Mouse (Mus musculus): ENCODE data around the gene Lrr1. TPM values are rescaled to one million over a fixed set of nuclear protein-coding genes. Genes with fewer than 3 reads are reported as not detected.

The Lrr1 gene
- polyA plus RNA-seq, 1 experiment from 2014 or later: 37.1 TPM

GRCm38 (mm10) chr12:69211057-69211456, 42.4 kb downstream of the Lrr1 start:
- Histone ChIP-seq H3K27ac (no peak overlapping the region), H3K4me3 (no peak overlapping the region), H3K27me3 (ENCODE audit: poor library complexity, severe bottlenecking) (no peaks in the 10 kb centered on the region), H3K9me3 (no peaks in the 10 kb centered on the region), H3K36me3 (replicated peaks) (peaks cover 99% of the 10 kb centered on the region), H3K4me1 (no peaks in the 10 kb centered on the region)
- DNase-seq (ENCODE audit: extremely low spot score, low spot score): no peak
- WGBS: 89% methylated on average over 5 of the region's 5 CpGs

DNA sequence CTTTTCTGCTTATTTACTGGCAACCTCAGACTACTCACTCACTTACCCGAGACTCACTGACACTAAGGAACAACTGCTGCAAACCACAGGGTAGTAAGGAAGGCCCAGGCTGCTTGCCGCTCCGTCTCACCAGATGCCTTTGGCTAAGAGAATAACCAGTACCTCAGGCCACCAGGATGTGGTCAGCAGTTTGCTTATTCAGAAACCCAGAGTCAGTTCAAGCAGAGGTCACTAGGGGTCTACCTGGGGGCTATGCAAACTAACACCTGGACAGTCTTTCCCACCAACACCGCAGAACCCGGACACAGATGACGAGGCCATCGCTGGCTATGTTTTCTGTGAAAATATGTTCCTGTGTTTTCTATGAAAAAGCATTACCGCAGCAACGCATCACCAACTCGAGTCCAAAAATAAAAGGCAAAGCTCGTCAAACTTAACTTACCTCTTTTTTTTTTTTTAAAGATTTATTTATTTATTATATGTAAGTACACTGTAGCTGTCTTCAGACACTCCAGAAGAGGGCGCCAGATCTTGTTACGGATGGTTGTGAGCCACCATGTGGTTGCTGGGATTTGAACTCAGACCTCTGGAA, 44.7 kb downstream of the Lrr1 start:
- 95% methylated on average over 13 of the region's 13 CpGs for whole genome bisulfite sequencing
- Histone ChIP-seq H3K27ac (no peak overlapping the region), H3K9me3 (no peaks in the 10 kb centered on the region), H3K4me1 (no peaks in the 10 kb centered on the region), H3K27me3 (ENCODE audit: poor library complexity, severe bottlenecking) (no peaks in the 10 kb centered on the region), H3K4me3 (no peak overlapping the region), H3K36me3 (replicated peaks) (peaks cover 99% of the 10 kb centered on the region)
- no peak for DNase-seq (ENCODE audit: extremely low spot score, low spot score)

DNA sequence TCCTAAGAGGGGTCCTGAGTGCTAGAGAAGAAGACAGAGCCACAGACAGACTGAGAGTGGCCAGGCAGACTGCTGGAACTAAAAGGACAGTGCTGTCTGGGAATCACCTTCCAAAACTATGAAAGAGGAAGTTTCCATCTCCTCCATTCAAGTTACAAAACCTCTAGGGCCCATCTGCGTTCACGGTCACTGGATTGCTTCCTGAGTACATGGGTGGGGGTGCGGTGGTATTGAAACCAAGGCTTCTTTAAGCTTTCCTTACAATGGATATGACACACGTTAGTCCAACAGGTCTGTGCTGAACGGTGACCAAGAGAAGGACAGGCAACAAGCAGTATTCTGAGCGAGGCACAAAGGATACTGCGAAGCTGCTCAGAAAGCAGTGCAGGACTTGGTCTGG, 45.8 kb downstream of the Lrr1 start:
- no peaks in the 10 kb centered on the region for H3K9me3 ChIP-seq
- no peak overlapping the region for H3K27ac ChIP-seq
- DNase-seq (ENCODE audit: extremely low spot score, low spot score): no peak
- H3K4me3 ChIP-seq: no peak overlapping the region
- WGBS: 95% methylated on average over 7 of the region's 7 CpGs
- no peaks in the 10 kb centered on the region for H3K4me1 ChIP-seq
- H3K27me3 ChIP-seq (ENCODE audit: poor library complexity, severe bottlenecking): no peaks in the 10 kb centered on the region
- peaks cover 99% of the 10 kb centered on the region for H3K36me3 ChIP-seq (replicated peaks)

DNA sequence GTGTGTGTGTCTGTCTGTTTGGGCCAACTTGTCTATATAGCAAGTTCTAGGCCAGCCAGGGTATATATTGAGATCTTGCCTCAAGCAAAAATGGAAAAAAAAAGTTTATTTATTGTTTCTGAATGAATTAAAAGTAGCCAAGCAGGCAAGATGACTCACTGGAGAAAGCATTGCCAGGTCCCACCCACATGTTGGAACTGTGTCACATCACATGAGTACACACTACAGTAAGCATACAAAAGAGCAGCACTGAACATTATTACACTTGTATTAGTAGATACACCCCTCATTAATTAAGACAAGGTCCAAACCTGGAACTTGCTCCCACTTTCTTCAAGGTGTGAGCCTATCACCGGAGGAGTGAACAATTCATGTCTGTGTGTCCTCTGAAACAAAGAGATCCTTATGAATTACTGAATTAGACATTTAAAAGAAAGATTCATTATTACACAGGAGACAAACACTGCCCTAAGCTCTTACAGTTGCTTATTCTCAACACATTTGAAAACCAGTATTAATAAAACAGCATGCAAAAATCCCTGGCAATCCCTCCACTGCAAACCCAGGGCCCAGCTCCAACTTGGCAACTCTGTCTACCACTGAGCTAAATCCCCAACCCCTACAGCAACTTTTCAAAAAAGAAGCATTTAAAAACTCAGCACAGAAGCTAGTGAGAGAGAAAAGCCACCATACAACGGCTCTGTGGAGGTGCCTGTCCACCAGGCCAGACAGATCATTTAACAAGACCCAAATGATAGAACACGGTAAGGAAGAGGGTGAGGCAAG, 46.6 kb downstream of the Lrr1 start:
- 92% methylated on average over 3 of the region's 3 CpGs for WGBS
- DNase-seq (ENCODE audit: extremely low spot score, low spot score): no peak
- H3K27ac ChIP-seq: no peak overlapping the region
- H3K27me3 ChIP-seq (ENCODE audit: poor library complexity, severe bottlenecking): no peaks in the 10 kb centered on the region
- no peak overlapping the region for H3K4me3 ChIP-seq
- no peaks in the 10 kb centered on the region for H3K4me1 ChIP-seq
- peaks cover 99% of the 10 kb centered on the region for H3K36me3 ChIP-seq (replicated peaks)
- no peaks in the 10 kb centered on the region for H3K9me3 ChIP-seq

DNA sequence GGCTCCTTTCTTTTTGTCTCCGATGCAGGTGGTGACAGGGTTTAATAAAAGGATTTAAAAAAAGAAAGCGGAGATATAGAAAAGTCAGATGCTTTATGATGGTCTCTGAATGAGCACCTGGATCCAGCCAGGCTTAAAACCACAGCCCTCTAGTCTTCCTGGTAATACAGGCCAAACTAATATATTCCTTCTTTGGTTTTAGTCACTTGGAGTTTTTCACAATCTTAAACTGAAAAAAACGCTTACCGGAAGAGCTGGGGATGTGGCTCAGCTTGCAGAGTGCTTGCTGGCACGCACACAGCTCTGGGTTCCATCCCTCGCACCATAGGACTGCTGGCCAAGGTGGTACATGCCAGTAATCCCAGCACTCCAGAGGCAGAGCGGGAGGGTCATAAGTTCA, 48.0 kb downstream of the Lrr1 start:
- no peaks in the 10 kb centered on the region for H3K9me3 ChIP-seq
- peaks cover 99% of the 10 kb centered on the region for H3K36me3 ChIP-seq (replicated peaks)
- no peak overlapping the region for H3K4me3 ChIP-seq
- 96% methylated on average over 7 of the region's 7 CpGs for WGBS
- H3K27ac ChIP-seq: no peak overlapping the region
- no peak for DNase-seq (ENCODE audit: extremely low spot score, low spot score)
- no peaks in the 10 kb centered on the region for H3K4me1 ChIP-seq
- H3K27me3 ChIP-seq (ENCODE audit: poor library complexity, severe bottlenecking): no peaks in the 10 kb centered on the region

- no peak for DNase-seq (ENCODE audit: extremely low spot score, low spot score)
- no peak overlapping the region for H3K27ac ChIP-seq
- no peaks in the 10 kb centered on the region for H3K27me3 ChIP-seq (ENCODE audit: poor library complexity, severe bottlenecking)
- H3K4me3 ChIP-seq: no peak overlapping the region
- 88% methylated on average over 19 of the region's 19 CpGs for WGBS
- H3K36me3 ChIP-seq (replicated peaks): peaks cover 99% of the 10 kb centered on the region
- no peaks in the 10 kb centered on the region for H3K4me1 ChIP-seq
- H3K9me3 ChIP-seq: no peaks in the 10 kb centered on the region
Measured at GRCm38 (mm10) chr12:69220613-69221277, 52.1 kb downstream of the Lrr1 start.

- under 1% methylated on average over 37 of the region's 37 CpGs for WGBS
- H3K36me3 ChIP-seq (replicated peaks): peaks cover 34% of the 10 kb centered on the region
- H3K4me3 ChIP-seq: peak within 1 kb of the TSS; percentile 77
- no peaks in the 10 kb centered on the region for H3K27me3 ChIP-seq (ENCODE audit: poor library complexity, severe bottlenecking)
- H3K4me1 ChIP-seq: peaks cover 13% of the 10 kb centered on the region
- peak; percentile 89 for DNase-seq (ENCODE audit: extremely low spot score, low spot score)
- H3K9me3 ChIP-seq: no peaks in the 10 kb centered on the region
- peak within 1 kb of the TSS; percentile 96 for H3K27ac ChIP-seq
Measured at GRCm38 (mm10) chr12:69227776-69228466, 59.3 kb downstream of the Lrr1 start, which contains the start of gene Pole2. Gene Pole2, minus strand, starts transcription at chr12:69228195.

Small RNA genes within 50 kb of the gene (microRNA-seq; reads per million reads assigned to microRNA genes)
- gene Gm47287: not detected
- gene Gm47295: 0.90 reads per million

Other genes starting within 250 kb of the Lrr1 start
- gene Rps29, start 9.6 kb upstream of the Lrr1 start, polyA plus RNA-seq (2016; fragmentation: Nextera tagmentation; extraction: Ambion mirVana): 1,386 and 1,412 TPM in 2 replicates
- gene Rpl36al, start 15.3 kb downstream of the Lrr1 start, polyA plus RNA-seq (2016; fragmentation: Nextera tagmentation; extraction: Ambion mirVana): 567 and 576 TPM in 2 replicates
- gene Mgat2, start 15.3 kb downstream of the Lrr1 start, polyA plus RNA-seq (2016; fragmentation: Nextera tagmentation; extraction: Ambion mirVana): 28.3 and 30.9 TPM in 2 replicates
- gene Gm49383, start 28.3 kb downstream of the Lrr1 start, polyA plus RNA-seq (2016; fragmentation: Nextera tagmentation; extraction: Ambion mirVana): 62.2 and 67.8 TPM in 2 replicates
- gene Dnaaf2, start 29.6 kb downstream of the Lrr1 start, polyA plus RNA-seq (2016; fragmentation: Nextera tagmentation; extraction: Ambion mirVana): 16.3 and 19.0 TPM in 2 replicates
- 51.8 and 59.4 TPM in 2 replicates for gene Gm49384, start 35.5 kb downstream of the Lrr1 start, polyA plus RNA-seq (2016; fragmentation: Nextera tagmentation; extraction: Ambion mirVana)
- 37.5 and 38.2 TPM in 2 replicates for gene Pole2, start 59.4 kb downstream of the Lrr1 start, polyA plus RNA-seq (2016; fragmentation: Nextera tagmentation; extraction: Ambion mirVana)
- gene Klhdc1, start 72.4 kb downstream of the Lrr1 start, polyA plus RNA-seq (2016; fragmentation: Nextera tagmentation; extraction: Ambion mirVana): 2.6 and 3.3 TPM in 2 replicates
- gene Klhdc2, start 127.9 kb downstream of the Lrr1 start, polyA plus RNA-seq (2016; fragmentation: Nextera tagmentation; extraction: Ambion mirVana): 198 and 202 TPM in 2 replicates
- gene Nemf, start 188.4 kb downstream of the Lrr1 start, polyA plus RNA-seq (2016; fragmentation: Nextera tagmentation; extraction: Ambion mirVana): 95.2 and 97.8 TPM in 2 replicates
- 32.6 and 33.5 TPM in 2 replicates for gene Arf6, start 203.3 kb downstream of the Lrr1 start, polyA plus RNA-seq (2016; fragmentation: Nextera tagmentation; extraction: Ambion mirVana)
- 0.84 and 1.2 TPM in 2 replicates for gene Gm9887, start 203.6 kb downstream of the Lrr1 start, polyA plus RNA-seq (2016; fragmentation: Nextera tagmentation; extraction: Ambion mirVana)

All from forebrain, embryonic 10.5 days (tissue).